Mouse (Mus musculus) liver, adult 2 months (tissue): ENCODE results near the gene Plekhg4. TPM values are rescaled to one million over a fixed set of nuclear protein-coding genes. Genes with fewer than 3 reads are reported as not detected.

Source experiments
- DNase-seq: peaks from one replicate; pipeline ENCODE4 v3.0.0-alpha.2; 2011; ENCODE audit warnings: low read depth, low spot score; ENCODE audit errors: extremely low read depth
- H3K27ac ChIP-seq: fragments of 200-500 bp; replicated peaks from 2 replicates; pipeline ENCODE4 v1.5.1; 2012; ENCODE audit warnings: low read depth, mild to moderate bottlenecking, control low read depth, inconsistent platforms, low read length; ENCODE audit not compliant: insufficient read depth
- H3K27me3 ChIP-seq: fragments of 200-500 bp; 2 replicates; pipeline ENCODE4 v1.6.1; 2012; ENCODE audit warnings: mild to moderate bottlenecking, moderate library complexity, low read length, inconsistent platforms; ENCODE audit not compliant: control insufficient read depth, insufficient read depth
- H3K36me3 ChIP-seq: fragments of 200-500 bp; 2 replicates; pipeline ENCODE4 v1.6.1; 2012; ENCODE audit warnings: low read length, inconsistent platforms; ENCODE audit not compliant: control insufficient read depth, insufficient read depth
- H3K4me1 ChIP-seq: fragments of 200-500 bp; 2 replicates; pipeline ENCODE4 v1.6.1; 2011; ENCODE audit warnings: low read length; ENCODE audit not compliant: control insufficient read depth, insufficient read depth
- H3K4me3 ChIP-seq: fragments of 200-500 bp; 2 replicates; pipeline ENCODE4 v1.5.1; 2011; ENCODE audit warnings: low read depth, mild to moderate bottlenecking, control low read depth, low read length, moderate library complexity; ENCODE audit not compliant: insufficient read depth
- H3K79me2 ChIP-seq: fragments of 200-500 bp; 2 replicates; pipeline ENCODE4 v1.6.1; 2012; ENCODE audit warnings: inconsistent platforms, mild to moderate bottlenecking, low read length, moderate library complexity; ENCODE audit not compliant: control insufficient read depth, insufficient read depth
- H3K9ac ChIP-seq: fragments of 200-500 bp; 2 replicates; pipeline ENCODE4 v1.6.1; 2012; ENCODE audit warnings: low read depth, mild to moderate bottlenecking, control low read depth, inconsistent platforms, low read length
- CTCF ChIP-seq: fragments of 200-500 bp; IDR thresholded peaks from 2 replicates; pipeline ENCODE4 v1.5.1; 2011; ENCODE audit warnings: low read depth, low read length, control low read depth
- POLR2A ChIP-seq: fragments of 200-500 bp; IDR thresholded peaks from 2 replicates; pipeline ENCODE4 v1.6.1; 2011; ENCODE audit warnings: low read length, control low read depth; ENCODE audit not compliant: insufficient read depth; ENCODE audit errors: extremely low read depth
- WGBS: fragments of 180-500 bp; shearing (Covaris S2); methylation state at CpG from one replicate; pipeline ENCODE4 v1.1.7; 2018; 5-methylcytosine and 5-hydroxymethylcytosine counted together
- polyA plus RNA-seq: library from polyadenylated mRNA; depleted of rRNA; stranded (reverse); fragments of >200 nt; gene quantifications from 2 replicates; pipeline ENCODE4 v1.2.3, GENCODE M21; 2012
- total RNA-seq: library from RNA; depleted of rRNA; stranded (reverse); fragments of >200 nt; gene quantifications from 2 replicates; pipeline ENCODE4 v1.2.3, GENCODE M21; 2014

The Plekhg4 gene
- total and polyA plus RNA-seq, 2 experiments = under 0.01 to 0.09 TPM

- DNase-seq = no peak
- H3K27me3 ChIP-seq = peaks cover 3% of the 10 kb centered on the region; the same call in 1 of the 2 replicates
- H3K4me1 ChIP-seq = no peaks in the 10 kb centered on the region
- no peaks in the 10 kb centered on the region for H3K36me3 ChIP-seq
- no peak within 1 kb of the TSS for H3K27ac ChIP-seq
- H3K79me2 ChIP-seq = no peaks in the 10 kb centered on the region
- TF ChIP-seq CTCF (peak; percentile 49), POLR2A (no peak)
- peak within 1 kb of the TSS; percentile 16; the same call in 1 of the 2 replicates for H3K4me3 ChIP-seq
- no peak within 1 kb of the TSS for H3K9ac ChIP-seq
- WGBS = 5% methylated on average over 33 of the region's 34 CpGs
Measured at GRCm38 (mm10) chr8:105413391-105413790, 40.3 kb downstream of the Plekhg4 start, which contains the start of the genes Kctd19 and Lrrc36. Kctd19 (minus strand) TSS chr8:105413502. Lrrc36 (plus strand) TSS chr8:105413571.

GRCm38 (mm10) chr8:105418992-105419391 is 45.9 kb downstream of the Plekhg4 start:
- no peak for DNase-seq
- no peaks in the 10 kb centered on the region; the same call in 1 of the 2 replicates for H3K27me3 ChIP-seq
- no peak overlapping the region for H3K4me3 ChIP-seq
- H3K9ac ChIP-seq = no peak overlapping the region
- TF ChIP-seq CTCF = no peak
- no peak for TF ChIP-seq POLR2A
- no peaks in the 10 kb centered on the region for H3K79me2 ChIP-seq
- no peaks in the 10 kb centered on the region for H3K36me3 ChIP-seq
- 89% methylated on average over 2 of the region's 2 CpGs for WGBS
- H3K27ac ChIP-seq = no peak overlapping the region
- no peaks in the 10 kb centered on the region for H3K4me1 ChIP-seq

- no peaks in the 10 kb centered on the region for H3K79me2 ChIP-seq
- DNase-seq = no peak
- no peak overlapping the region for H3K9ac ChIP-seq
- TF ChIP-seq POLR2A (no peak), CTCF (no peak)
- H3K36me3 ChIP-seq = no peaks in the 10 kb centered on the region
- no peaks in the 10 kb centered on the region for H3K4me1 ChIP-seq
- H3K27me3 ChIP-seq = no peaks in the 10 kb centered on the region; the same call in 1 of the 2 replicates
- H3K4me3 ChIP-seq = no peak overlapping the region
- 91% methylated on average over 4 of the region's 4 CpGs for WGBS
- H3K27ac ChIP-seq = no peak overlapping the region
Measured at GRCm38 (mm10) chr8:105419800-105420199, 46.7 kb downstream of the Plekhg4 start.

GRCm38 (mm10) chr8:105422006-105422405 is 48.9 kb downstream of the Plekhg4 start:
- TF ChIP-seq CTCF (no peak), POLR2A (no peak)
- Histone ChIP-seq H3K9ac (no peak overlapping the region), H3K36me3 (no peaks in the 10 kb centered on the region), H3K4me3 (no peak overlapping the region), H3K27me3 (no peaks in the 10 kb centered on the region; the same call in 1 of the 2 replicates), H3K4me1 (0 out of 2 replicates have a peak, but pooled peaks cover 3% of the 10 kb centered on the region), H3K79me2 (no peaks in the 10 kb centered on the region), H3K27ac (no peak overlapping the region)
- no peak for DNase-seq
- WGBS = 73% methylated on average over 1 of the region's 1 CpGs

- TF ChIP-seq CTCF = no peak
- no peak for TF ChIP-seq POLR2A
Measured at GRCm38 (mm10) chr8:105426878-105427277, 53.8 kb downstream of the Plekhg4 start.

More at GRCm38 (mm10) chr8:105426878-105427277, 53.8 kb downstream of the Plekhg4 start:
- Histone ChIP-seq H3K4me3 (no peak overlapping the region), H3K36me3 (no peaks in the 10 kb centered on the region), H3K27ac (no peak overlapping the region), H3K9ac (no peak overlapping the region), H3K27me3 (no peaks in the 10 kb centered on the region; the same call in 1 of the 2 replicates), H3K4me1 (0 out of 2 replicates have a peak, but pooled peaks cover 3% of the 10 kb centered on the region), H3K79me2 (no peaks in the 10 kb centered on the region)
- DNase-seq = peak; percentile 19
- 15% methylated on average over 6 of the region's 6 CpGs for WGBS
